Mouse (Mus musculus): ENCODE measurements around the gene Rundc1.

- TF ChIP-seq POLR2A (IDR thresholded peaks at IDR 0.05; ENCODE audit: low read depth, low read length), result no peak
- no peak for TF ChIP-seq CTCF (IDR thresholded peaks at IDR 0.05; ENCODE audit: extremely low read depth, insufficient read depth, insufficient read length, insufficient replicate concordance)
Observed at GRCm38 (mm10) chr11:101415306-101415705, 9.6 kb upstream of the Rundc1 start.

Data from spleen, adult 2 months (tissue).